Mouse (Mus musculus) small intestine, adult 2 months (tissue): ENCODE results near the gene Dzip1. TPM values are rescaled to one million over a fixed set of nuclear protein-coding genes. Genes with fewer than 3 reads are reported as not detected.

Source experiments
- H3K27ac ChIP-seq: fragments of 200-500 bp; 2 replicates; pipeline ENCODE4 v1.5.1; 2012; ENCODE audit warnings: low read depth, low read length, control low read depth, inconsistent platforms; ENCODE audit not compliant: insufficient read depth
- H3K27me3 ChIP-seq: fragments of 200-500 bp; 2 replicates; pipeline ENCODE4 v1.6.1; 2012; ENCODE audit warnings: mild to moderate bottlenecking, moderate library complexity, low read length, inconsistent platforms; ENCODE audit not compliant: control insufficient read depth, insufficient read depth
- H3K36me3 ChIP-seq: fragments of 200-500 bp; 2 replicates; pipeline ENCODE4 v1.6.1; 2012; ENCODE audit warnings: mild to moderate bottlenecking, low read length, control low read depth, inconsistent platforms; ENCODE audit not compliant: control insufficient read depth, insufficient read depth
- H3K4me1 ChIP-seq: fragments of 200-500 bp; 2 replicates; pipeline ENCODE4 v1.6.1; 2012; ENCODE audit warnings: low read length, inconsistent platforms, mixed read lengths; ENCODE audit not compliant: control insufficient read depth, insufficient read depth, insufficient read length
- H3K4me3 ChIP-seq: fragments of 200-500 bp; 2 replicates; pipeline ENCODE4 v1.5.1; 2012; ENCODE audit warnings: low read depth, mild to moderate bottlenecking, control low read depth, inconsistent platforms, low read length, moderate library complexity
- CTCF ChIP-seq: fragments of 200-500 bp; IDR thresholded peaks from 2 replicates; pipeline ENCODE4 v1.5.1; 2012; ENCODE audit warnings: low read depth, mild to moderate bottlenecking, control low read depth, inconsistent platforms, low read length, moderate library complexity, mixed read lengths; ENCODE audit not compliant: insufficient replicate concordance, insufficient read length; ENCODE audit errors: extremely low read depth
- POLR2A ChIP-seq: fragments of 200-500 bp; IDR thresholded peaks from 2 replicates; pipeline ENCODE4 v1.6.1; 2012; ENCODE audit warnings: low read depth, mild to moderate bottlenecking, control low read depth, inconsistent platforms, low read length, moderate library complexity
- WGBS: fragments of 180-500 bp; shearing (Covaris S2); methylation state at CpG from one replicate; pipeline ENCODE4 v1.1.7; 2018; 5-methylcytosine and 5-hydroxymethylcytosine counted together
- polyA plus RNA-seq: library from polyadenylated mRNA; depleted of rRNA; stranded (reverse); fragments of >200 nt; gene quantifications from 2 replicates; pipeline ENCODE4 v1.2.3, GENCODE M21; 2012

Dzip1 gene
- polyA plus RNA-seq, 1 experiment, result 2.3 TPM

DNA sequence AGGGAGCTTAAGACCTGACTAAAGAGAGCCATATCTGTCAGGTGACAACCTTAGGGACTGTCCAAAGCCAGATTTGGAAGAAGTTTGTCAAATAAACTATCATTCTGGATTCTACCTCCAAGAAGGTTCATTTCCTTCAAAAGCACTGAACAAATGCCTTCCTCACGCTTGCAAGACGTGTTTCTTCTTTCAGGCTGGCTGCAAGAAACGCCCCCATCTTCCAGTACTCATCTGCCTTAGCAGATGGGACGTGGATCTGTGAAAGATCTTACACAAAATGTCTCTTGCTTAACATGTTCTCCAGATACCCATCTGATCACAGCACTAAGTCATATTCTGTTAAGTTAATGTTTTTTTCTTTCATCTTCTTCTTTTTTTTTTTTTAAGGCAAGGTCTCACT is 35.2 kb downstream of the Dzip1 start:
- H3K36me3 ChIP-seq, result no peaks in the 10 kb centered on the region
- no peak overlapping the region for H3K4me3 ChIP-seq
- H3K27me3 ChIP-seq, result no peaks in the 10 kb centered on the region
- no peak for TF ChIP-seq CTCF
- no peak for TF ChIP-seq POLR2A
- H3K4me1 ChIP-seq, result no peaks in the 10 kb centered on the region
- H3K27ac ChIP-seq, result no peak overlapping the region
- WGBS, result 83% methylated on average over 4 of the region's 4 CpGs

DNA sequence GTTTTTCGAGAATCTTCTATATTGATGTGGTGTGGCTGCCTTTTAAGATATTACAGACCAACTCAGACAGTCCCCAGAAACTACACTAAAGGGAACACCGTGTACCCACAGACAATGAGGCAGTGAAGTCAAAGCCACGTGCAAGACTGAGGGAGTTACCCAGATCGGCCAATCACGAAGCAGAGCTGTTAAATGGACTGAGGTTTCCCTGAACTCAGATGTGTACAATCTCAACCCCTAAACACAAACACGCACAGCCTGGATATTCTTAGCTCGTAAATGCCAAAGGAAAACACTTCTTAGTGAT is 41.1 kb downstream of the Dzip1 start:
- TF ChIP-seq POLR2A, result no peak
- no peak for TF ChIP-seq CTCF
- 59% methylated on average over 7 of the region's 7 CpGs for WGBS
- Histone ChIP-seq H3K4me1 (no peaks in the 10 kb centered on the region), H3K27ac (no peak overlapping the region), H3K27me3 (no peaks in the 10 kb centered on the region), H3K4me3 (no peak overlapping the region), H3K36me3 (no peaks in the 10 kb centered on the region)

DNA sequence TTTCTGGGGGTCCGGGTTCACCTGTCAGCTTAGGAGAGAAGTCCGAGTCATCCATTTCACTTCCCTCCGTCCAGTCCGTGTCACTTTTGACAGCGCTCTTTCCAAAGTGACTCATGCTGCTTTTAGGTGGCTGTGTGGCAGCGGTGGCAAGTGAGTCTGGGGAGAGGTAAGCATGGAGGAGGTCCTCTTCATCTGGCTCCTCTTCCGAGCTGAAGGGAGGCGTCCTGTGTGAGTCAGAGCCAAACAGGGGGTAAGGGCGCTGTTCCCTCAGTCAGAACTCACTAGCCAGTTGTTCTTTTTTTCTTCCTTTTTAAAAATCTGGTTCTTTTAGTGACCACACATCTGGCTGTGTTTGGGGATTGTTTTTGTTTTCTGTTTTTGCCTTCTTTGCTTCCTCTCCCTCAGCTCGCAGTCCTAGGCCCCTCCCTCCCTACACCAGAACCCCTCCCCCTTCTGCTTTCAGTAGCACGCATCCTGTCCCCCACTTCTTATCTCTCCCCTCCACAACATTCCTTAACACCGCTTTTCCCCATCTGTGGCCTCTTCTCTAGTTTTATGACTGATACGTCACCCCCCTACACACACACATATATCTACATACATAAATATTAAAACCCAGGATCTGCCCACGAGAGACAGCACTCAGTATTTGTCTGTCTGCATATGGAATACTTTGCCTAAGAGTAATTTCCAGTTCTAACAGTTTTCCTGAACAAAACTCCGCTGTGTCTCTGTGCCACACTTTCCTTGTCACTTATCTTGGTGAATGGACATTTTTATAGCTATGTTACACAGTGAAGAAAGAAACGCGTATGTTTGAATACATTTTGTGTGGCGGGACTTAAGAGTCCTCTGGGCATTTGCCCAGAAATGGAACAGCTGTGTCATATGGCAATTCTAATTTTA is 41.7 kb downstream of the Dzip1 start:
- Histone ChIP-seq H3K27me3 (no peaks in the 10 kb centered on the region), H3K4me3 (no peak overlapping the region), H3K4me1 (no peaks in the 10 kb centered on the region), H3K27ac (no peak overlapping the region), H3K36me3 (no peaks in the 10 kb centered on the region)
- TF ChIP-seq CTCF (no peak), POLR2A (no peak)
- 51% methylated on average over 18 of the region's 18 CpGs for WGBS

DNA sequence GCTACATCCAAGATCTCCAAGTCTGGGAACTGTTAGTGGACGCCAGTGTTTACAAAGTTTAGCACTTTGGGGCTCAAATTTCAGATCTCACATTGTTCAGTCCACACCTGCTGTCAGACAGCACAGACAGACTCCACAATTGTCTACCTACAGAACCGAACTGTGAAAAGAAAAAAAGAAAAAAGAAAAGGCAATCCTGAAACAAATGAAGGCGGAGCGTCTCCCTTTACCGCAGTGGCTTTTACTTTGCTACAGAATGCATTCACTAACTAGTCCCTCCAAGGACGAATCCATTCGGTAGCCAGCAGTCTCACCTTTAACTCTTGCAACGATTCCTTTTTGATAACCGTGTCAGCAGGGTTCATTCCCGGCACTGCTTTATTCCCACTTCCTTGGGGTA is 44.6 kb downstream of the Dzip1 start:
- Histone ChIP-seq H3K27ac (no peak overlapping the region), H3K27me3 (no peaks in the 10 kb centered on the region), H3K4me3 (no peak overlapping the region), H3K36me3 (no peaks in the 10 kb centered on the region), H3K4me1 (no peaks in the 10 kb centered on the region)
- WGBS, result 76% methylated on average over 10 of the region's 10 CpGs
- no peak for TF ChIP-seq CTCF
- no peak for TF ChIP-seq POLR2A

DNA sequence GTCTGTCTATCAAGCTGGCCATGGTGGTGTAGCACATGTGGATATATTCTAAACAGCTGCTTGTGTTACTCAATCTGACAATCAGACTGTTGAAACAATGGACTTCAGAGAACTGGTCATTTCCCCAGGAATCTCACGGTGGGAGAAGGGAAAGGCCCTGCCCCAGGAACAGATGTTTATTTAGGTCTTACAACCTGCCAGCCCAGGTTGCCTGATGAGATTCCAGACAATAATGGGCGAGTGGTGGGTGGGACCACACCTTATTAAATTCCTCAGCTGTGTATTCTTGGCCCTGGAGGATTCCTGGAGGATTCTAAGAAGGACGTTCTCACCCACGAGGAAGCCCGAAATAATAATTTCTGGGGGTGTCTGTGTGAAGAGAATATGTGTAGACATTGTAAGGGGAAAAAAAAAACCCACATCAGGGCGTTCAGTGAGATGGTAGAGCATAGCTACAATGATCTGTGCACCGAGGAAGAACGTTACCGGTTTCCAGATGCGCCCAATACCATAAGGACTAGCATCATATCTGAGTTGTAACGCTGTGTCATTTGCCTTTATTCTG is 46.8 kb downstream of the Dzip1 start:
- Histone ChIP-seq H3K27ac (no peak overlapping the region), H3K36me3 (no peaks in the 10 kb centered on the region), H3K4me3 (no peak overlapping the region), H3K4me1 (no peaks in the 10 kb centered on the region), H3K27me3 (no peaks in the 10 kb centered on the region)
- 67% methylated on average over 11 of the region's 11 CpGs for WGBS
- TF ChIP-seq CTCF, result no peak
- TF ChIP-seq POLR2A, result no peak

DNA sequence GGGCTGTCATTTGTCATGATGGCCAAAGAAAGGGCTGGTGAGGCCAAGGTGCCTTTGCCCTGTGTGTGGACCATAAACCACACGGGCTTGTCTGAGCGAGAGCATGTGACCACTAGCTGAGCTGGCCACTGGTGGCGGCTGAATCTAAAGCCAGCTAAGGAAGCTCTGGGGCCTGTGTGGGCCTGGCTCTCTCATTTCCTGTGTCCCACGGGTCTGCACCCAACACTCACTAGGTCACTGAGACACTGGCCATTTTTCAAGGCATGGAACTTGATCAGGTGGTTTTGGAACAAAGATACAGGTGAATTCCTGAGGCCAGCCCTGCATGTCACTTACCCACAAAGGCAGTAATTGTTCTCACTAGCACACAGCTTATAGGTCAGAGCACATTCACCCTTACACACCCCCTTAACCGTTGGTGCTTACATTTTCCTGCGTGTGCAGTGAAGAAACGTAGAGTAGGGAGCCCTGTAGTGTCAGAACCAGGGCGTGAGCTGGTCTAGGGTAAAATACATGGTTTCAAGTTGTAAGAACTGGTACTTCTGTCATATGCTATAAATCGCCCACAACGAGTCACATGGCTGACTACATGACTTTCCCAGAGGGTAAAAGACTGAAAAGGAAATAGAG is 50.4 kb downstream of the Dzip1 start:
- H3K27me3 ChIP-seq, result no peaks in the 10 kb centered on the region
- no peak overlapping the region for H3K27ac ChIP-seq
- no peaks in the 10 kb centered on the region for H3K36me3 ChIP-seq
- H3K4me1 ChIP-seq, result no peaks in the 10 kb centered on the region
- 55% methylated on average over 10 of the region's 10 CpGs for WGBS
- TF ChIP-seq POLR2A (no peak), CTCF (no peak)
- H3K4me3 ChIP-seq, result no peak overlapping the region

DNA sequence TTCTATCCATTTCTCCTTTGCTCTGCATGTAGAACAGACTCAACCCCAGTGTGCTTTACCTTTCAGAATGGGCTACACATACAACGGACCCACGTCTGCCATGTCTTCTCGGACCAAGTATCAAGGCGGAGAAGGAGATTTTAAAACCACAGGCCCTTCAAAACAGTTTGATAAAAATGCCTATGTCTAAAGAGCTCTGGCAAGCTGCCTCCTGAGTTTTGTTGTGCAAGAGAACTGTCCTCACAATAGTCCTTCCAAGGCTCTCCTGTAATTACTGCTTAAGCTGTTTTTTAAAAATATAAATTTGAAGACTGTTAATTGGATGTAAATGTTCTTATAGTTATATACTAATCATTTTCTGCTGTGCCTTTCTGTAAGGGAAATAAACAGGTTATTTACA is 51.1 kb downstream of the Dzip1 start:
- H3K36me3 ChIP-seq, result no peaks in the 10 kb centered on the region

More for the DNA sequence above, 51.1 kb downstream of the Dzip1 start:
- no peak overlapping the region for H3K27ac ChIP-seq
- no peaks in the 10 kb centered on the region for H3K4me1 ChIP-seq
- no peak for TF ChIP-seq CTCF
- no peak for TF ChIP-seq POLR2A
- H3K4me3 ChIP-seq, result no peak overlapping the region
- WGBS, result 89% methylated on average over 4 of the region's 4 CpGs
- no peaks in the 10 kb centered on the region for H3K27me3 ChIP-seq
